Mouse (Mus musculus) spleen, embryonic (tissue): ENCODE measurements around the gene Pgc.

Source experiments
- CTCF ChIA-PET: fragments of 350-600 bp; sonication (Branson Sonifier 250); formaldehyde crosslinking; loops from one replicate; lab custom pipeline; 2022; lab: Charles Lee

Pgc gene

DNA sequence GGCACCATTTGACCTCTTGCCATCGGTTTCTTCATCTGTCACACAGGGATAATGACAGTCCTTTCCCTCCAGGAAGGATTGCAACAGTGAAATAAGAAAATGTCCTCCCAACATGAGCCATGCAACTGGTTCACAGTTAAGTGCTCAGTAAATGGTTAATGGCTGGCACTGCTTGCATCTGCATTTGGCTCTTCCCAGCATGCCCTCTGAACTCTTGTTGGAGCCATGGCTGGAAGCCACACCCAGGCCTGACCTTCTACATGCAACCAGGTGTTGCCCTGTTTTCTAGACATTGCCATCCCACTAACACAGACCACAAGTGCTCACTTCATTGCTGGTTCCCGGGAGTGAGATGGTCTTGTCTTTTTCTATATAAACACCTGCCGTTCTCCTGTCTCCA is 18.7 kb upstream of the Pgc start:
- CTCF ChIA-PET, result no interaction called here

DNA sequence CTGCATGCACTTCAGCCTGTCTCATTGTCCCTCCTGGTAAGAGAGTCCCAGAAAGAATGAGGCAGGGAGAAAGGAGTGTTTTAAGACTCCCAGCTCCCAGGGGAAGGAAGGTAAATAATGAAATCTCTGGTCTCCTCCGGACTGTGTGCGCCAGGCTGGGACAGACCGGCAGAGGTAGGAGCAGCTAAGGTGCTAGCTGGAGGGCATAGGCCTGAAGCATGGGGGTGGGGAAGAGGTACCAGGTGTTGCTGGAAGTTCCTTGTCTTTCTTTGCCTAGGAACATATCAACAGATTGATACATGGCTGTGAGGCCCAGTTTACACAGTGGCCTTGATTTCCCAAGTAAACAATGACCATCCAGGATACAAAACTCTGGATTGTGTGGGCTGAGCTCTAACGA is 17.7 kb upstream of the Pgc start:
- CTCF ChIA-PET, result no interaction called here

DNA sequence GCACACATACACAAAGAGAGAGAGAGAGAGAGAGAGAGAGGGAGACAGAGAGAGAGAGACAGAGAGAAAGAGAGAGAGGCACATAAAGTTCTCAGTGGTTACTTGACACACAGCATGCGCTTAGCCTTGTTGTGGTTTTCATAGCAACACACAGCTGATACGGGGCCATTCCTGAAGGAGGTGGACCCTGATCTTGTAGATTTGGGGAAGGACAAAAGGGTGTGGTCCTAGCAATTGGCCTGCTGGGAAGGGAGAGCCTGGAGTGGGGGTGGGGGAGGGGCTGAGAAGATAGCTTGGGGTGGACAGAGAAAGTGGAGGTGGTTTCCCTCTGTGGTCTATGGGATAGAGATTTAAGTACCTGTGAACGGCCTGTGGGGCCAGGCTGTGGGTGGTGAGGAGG is 16.6 kb upstream of the Pgc start:
- CTCF ChIA-PET, result interaction anchor here (0.7 kb wide), 1 partner anchor 16 kb away, joined by 6 read pairs; no protein-coding TSS in a partner anchor

DNA sequence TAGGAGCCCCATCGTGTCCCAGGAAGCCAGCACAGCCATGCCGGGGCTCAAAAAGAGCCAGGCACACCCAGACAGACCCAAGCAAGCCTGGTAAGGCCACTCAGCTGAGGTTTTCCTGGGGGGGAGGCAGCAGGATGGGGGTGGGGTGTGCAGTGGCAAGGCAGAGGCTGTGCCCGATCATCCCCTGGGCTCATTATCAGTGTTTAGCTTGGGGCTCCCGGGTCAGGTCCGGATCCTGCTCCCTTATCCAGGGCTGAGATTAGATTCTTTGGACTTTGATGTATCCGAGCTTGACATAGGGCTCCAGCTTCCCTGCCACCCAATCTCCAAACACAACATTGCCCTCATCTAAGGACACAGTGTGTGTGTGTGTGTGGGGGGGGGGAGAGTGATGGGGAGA is 14.8 kb upstream of the Pgc start:
- CTCF ChIA-PET, result interaction anchor here (0.6 kb wide), 1 partner anchor 351 kb away, joined by 3 read pairs; no protein-coding TSS in a partner anchor

DNA sequence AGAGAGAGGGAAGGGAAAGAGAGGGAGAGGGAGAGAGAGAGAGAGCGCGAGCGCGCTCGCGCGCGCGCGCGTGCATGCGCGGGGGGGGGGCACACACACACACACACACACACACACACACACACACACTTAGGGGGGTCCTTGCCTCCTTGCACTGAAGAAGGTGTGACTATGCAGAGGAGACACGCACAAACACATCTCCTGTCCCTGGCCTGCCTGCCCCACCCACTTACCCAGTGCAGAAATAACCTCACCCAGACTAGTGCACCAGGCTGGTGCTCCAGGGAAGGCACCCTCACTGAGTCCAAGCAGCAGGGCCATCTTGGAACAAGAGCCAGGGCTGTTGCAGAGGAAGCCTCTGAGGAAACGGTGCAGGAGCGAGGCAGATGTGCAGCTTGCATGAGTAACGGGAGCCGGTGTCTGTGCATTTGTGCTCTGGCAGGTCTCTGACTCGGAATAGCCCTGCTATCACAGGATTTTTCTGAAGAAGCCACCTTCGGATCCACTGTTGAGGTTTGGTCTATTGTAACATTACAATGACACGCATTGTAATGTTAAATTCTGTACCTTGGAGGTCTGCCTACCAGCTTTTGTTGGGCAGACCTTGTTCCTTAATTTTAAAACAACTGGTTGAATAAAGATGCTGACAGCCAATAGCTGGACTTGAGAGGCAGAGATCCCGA is 13.6 kb upstream of the Pgc start:
- CTCF ChIA-PET, result no interaction called here

DNA sequence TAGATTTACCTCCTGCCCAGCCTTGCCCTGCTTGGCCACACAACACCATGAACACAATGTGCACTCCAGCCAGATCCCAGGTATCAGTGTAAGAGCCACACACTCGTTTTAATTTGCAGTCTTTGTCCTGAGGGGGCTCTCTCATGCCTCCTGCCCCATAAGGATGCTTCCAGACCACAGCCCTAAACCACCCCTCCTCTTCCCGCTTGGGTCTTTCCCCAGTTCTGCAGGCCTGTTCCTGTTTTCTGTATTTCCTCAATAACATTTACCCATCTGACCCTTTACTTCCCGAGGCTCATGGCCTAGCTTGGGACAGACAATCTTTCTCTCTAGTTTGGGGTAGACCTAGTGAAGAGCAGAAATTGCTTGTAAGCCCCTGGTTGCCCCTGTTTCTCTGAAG is 11.6 kb upstream of the Pgc start:
- CTCF ChIA-PET, result interaction anchor here (0.7 kb wide), 2 partner anchors 119 to 385 kb away, joined by 3 read pairs; no protein-coding TSS in a partner anchor

DNA sequence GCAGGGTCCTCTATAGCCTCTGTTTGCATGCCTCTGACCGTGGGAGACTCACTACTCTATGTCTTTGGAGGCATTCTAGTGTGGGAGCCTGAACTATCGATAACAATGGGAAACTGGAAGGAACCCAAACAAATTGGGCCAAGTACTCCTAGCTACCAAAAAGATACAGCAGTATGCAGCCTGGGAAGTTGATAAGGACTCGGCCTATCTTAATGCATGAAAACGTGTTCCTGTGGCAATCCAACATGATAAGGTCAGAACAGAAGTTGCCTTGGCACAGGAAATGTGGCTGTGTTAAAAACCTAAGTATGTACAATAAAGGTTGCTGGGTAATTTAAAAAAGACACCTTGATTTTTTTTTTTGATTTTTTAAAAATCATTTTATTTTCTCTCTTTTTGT is 5.5 kb upstream of the Pgc start:
- CTCF ChIA-PET, result no interaction called here

DNA sequence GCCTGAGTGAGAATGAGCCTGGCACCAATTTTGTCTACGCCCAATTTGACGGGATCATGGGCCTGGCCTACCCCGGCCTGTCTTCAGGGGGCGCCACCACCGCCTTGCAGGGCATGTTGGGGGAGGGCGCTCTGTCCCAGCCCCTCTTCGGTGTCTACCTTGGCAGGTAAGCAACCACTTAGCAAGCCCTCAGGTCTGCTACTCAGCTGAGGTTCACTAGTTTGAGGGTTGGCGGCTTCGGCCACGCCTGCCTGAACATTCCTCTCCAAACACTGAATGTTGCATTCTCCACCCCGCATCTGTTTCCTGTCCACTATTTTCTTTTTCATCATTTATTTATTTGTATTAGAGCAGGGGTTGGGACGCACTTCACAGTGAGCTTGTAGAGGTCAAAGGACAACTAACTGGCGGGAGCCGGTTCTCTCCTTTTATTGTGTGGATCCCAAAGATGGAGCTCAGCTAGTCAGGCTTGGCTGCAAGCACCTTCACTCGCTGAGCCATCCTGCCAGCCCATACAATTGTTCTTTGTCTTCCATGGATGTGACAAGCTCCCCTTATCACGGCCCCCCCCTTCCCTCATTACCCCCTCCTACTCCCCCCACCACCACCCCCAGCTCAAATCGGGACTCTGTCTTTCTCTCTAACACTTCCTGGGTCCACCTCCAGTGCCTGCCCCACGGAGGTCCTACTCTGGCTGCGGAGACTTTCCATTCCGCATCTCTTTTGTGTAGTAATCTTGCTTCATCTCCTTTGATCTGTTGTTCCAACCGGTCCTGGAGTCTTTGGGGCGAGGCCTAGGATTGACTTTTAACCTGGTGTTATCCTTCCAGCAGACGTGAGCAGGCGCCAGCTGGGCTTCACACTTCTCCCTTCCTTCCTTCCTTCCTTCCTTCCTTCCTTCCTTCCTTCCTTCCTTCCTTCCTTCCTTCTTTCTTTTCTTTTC is 4.3 kb downstream of the Pgc start:
- CTCF ChIA-PET, result interaction anchor here (0.5 kb wide), 1 partner anchor 33 kb away, joined by 3 read pairs; no protein-coding TSS in a partner anchor

DNA sequence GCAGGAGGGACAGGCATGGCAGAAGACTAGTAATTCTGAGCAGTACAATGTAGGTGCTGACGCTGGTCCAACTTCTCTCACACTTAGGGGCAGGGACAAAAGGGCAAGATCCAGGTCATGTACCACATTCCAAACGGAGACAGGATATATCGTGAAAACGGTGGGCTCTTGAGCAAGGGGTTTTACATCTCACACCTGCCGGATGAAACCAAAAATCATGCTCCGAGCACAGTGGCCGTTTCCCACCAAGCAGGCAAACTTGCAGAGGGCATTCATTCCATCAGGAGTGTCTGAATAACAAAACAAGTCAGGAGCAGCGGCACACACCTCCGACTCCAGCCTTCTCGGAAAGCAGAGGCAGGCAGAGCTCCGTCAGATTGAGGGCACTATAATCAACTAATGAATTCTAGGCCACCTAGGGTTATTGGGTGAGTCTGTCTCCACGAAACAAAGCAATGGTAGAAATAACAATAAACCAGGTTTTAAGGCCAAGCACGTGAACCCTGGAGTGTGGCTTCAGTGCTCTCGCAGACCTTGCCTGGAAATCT is 9.0 kb downstream of the Pgc start:
- CTCF ChIA-PET, result interaction anchor here (0.7 kb wide), 1 partner anchor 49 kb away, joined by 4 read pairs; no protein-coding TSS in a partner anchor

DNA sequence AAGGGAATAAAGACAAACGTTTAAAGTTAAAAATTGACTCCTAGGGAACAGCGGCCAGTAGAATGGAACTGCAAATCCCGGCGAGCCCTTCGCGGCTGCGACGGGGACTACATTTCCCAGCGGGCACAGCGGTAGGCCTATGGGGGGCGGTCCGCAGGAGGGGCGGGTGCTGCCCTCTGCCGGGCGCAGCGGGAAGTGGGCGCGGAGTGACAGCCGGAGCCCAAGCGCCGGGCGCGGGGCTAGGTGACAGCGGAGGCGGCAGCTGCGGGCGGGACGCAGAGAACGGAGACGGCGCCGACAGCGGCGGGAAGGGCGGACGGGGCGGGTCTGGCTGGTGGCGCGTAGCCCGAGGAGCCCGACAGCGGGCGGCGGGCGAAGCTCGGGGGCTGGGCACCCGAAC is 10.2 kb downstream of the Pgc start, which contains the start of gene Tfeb:
Gene Tfeb, plus strand, starts transcription at position 175 of the 400 bp plus-strand sequence.
- CTCF ChIA-PET, result interaction anchor here (1.5 kb wide), 1 partner anchor 32 kb away, joined by 9 read pairs; no protein-coding TSS in a partner anchor

DNA sequence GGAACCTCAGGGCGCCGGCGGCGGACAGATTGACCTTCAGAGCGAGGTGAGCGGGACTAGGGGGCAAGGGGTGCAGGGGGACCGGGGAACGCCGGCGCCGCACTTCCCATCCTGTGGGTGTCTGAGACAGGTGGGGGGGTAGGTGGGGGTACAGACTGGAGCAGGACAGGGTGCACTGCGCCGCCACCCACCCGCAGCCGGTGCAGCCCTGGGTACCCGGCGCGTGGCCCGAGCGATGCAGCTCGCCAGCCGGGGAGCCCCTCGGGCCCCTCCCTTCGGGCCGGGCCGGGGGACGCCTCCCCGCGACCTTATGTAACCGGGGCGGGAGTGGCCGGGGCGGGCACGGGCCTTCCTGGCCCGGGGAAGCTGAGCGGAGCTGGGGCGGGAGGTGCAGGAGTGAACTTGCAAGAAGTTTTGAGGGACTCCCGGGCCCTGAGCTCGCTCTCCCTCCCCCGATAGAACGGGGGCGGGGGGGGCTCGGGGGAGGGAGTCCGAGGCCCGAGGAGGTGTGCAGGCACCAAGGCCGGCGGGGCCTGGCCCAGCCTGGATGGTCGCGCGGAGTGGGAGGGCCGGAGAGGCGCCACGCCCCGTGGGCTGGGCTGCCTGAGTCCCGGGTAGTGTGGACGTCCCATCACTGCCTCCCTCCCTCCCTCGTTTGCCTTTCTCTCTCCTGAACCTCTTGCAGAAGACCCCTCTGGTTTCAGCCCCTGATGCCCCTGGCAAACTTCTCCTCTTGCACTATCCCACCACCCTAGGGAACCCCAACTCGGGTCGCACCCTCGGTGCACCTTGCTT is 10.8 kb downstream of the Pgc start:
- CTCF ChIA-PET, result interaction anchor here (0.6 to 1.5 kb wide), 2 partner anchors 31 to 113 kb away, joined by 7 to 9 read pairs; no protein-coding TSS in a partner anchor

DNA sequence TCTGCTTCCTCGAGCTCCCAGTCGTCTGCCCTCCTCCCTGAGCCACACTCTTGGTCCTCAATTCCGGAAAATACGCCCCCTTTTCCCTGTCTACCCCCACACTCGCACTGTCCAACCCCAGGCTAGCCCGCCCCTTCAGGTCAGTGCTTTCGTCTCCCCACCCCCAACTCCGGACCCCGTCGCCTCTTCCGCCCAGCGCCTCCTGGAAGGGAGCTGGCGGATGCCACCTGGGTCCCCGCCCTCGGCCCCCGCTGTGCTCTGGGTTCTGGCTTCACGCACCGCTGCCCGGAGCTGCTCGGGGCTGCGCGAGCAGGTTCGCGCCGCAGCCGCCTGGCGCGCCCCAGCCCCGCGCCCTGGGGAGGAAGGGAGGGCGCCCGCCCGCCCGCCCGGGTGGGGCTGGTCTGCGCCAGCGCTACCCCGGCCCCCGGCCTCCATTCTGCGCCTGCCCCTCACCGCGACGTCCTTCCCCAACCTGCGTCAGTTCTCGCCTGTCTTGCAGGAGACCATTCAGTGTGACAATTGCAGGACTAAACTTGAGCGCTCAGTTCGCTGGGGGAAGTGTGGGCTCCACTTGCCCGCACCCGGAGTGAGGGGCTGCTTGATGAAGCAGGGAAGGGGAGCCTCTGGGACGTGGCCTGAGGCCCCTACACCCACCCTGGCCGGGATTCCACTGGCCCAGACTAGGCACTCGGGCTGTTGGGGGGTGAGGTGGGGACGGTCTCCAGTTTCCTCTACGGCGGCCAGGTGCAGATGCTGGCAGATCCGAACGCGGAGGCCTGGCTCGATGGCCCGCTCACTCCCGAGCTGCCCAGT is 11.6 kb downstream of the Pgc start:
- CTCF ChIA-PET, result interaction anchor here (0.7 to 1.5 kb wide), 2 partner anchors 12 to 141 kb away, joined by 3 to 4 read pairs; no protein-coding TSS in a partner anchor

DNA sequence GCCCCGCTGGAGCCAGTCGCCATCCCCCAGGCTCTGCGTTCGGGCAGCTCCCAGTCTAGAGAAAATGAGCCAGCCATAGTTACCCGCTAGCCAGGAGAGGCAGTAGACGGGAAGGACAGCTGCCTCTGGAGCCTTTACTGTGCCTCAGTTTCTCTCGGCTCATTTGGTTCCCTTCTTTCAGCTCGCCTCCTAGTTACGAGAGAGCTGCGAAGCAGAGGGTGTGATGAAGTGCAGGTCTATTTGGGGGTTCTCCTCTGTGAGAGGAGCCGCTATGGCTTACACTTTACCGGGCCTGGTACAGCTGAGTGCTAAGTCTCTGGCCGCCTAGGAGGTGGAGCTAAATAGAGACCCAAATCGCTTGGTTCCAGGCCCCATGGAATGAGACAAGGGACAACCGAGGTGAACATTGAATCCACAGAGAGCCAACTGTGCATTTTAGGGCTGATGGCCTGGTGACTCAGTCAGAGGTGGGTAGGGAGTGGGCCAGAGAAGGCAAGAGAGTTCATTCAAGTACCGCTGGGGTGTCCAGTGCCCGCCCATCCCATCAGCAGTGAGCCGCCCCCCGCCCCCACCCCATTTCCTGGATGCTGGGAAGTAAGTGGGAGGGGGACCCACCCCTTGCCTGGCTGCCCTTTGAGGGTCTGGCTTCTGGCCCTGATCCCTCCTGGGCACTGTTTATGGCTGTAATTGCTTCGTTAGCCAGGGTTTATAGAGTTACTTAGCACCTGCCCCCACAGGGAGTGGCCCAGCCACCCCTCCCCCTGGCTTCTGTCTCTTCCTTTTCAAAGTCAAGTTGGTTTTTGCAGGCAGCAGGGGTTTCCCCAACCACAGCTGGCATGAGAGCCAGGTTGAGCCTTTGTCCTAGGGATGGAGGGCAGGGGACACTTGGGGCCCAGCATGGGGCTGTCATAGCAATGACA is 12.5 kb downstream of the Pgc start:
- CTCF ChIA-PET, result interaction anchor here (0.7 to 1.5 kb wide), 3 partner anchors 11 to 140 kb away, joined by 3 to 4 read pairs (median 4); no protein-coding TSS in a partner anchor

DNA sequence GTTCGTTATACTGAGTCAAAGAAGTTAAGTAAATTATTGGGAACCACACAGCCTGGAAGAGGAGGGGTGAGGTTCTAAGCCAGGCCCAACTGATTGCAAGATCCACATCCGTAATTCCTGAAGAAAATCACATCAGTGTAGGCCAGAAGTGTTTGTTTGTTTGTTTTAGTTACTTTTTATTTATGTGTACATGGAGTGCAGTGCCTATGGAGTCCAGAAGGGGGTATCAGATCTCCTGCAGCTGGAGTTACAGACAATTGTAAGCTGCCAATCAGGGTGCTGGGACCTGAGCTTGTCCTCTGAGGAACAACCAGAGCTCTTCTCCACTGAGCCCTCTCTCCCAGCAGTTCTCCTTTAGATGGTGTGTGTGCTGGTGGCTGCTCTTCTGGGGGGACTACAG is 13.5 kb downstream of the Pgc start:
- CTCF ChIA-PET, result interaction anchor here (0.5 to 1.4 kb wide), 2 partner anchors 53 to 231 kb away, joined by 4 read pairs; no protein-coding TSS in a partner anchor

DNA sequence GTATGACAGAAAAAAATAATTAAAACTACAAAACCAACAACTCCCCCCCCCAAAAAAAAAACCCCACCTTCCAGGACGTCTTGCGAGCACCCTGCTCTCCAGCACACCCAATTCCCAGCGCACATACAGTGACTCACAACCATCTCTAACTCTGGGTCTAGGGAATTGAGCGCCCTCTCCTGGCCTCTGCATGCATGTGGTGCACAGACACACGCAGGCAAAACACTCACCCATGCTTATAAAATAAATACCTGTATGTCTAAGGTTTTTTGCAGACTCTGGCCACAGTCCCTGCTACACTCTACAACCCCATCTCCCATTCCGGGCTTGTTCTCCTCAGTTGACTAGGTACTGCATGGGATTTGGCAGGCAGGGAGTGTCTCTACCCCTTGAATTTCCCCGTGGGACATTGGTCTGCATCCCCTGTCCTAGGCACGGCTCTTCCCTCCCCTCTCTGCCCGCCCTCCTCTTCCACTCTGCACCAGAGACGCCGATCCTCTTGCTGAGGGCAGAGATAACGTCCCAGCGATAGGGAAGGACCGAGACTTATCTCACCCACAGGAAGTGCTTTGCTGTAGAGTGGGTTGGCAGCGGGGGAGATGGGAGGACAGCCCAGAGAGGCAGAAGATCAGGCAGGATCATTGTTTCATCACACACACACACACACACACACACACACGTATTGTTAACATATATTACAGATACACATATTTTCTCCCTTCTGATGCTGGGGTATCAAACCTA is 16.5 kb downstream of the Pgc start:
- CTCF ChIA-PET, result interaction anchor here (0.6 to 0.7 kb wide), 3 partner anchors 25 to 307 kb away, joined by 3 to 5 read pairs (median 3); no protein-coding TSS in a partner anchor

DNA sequence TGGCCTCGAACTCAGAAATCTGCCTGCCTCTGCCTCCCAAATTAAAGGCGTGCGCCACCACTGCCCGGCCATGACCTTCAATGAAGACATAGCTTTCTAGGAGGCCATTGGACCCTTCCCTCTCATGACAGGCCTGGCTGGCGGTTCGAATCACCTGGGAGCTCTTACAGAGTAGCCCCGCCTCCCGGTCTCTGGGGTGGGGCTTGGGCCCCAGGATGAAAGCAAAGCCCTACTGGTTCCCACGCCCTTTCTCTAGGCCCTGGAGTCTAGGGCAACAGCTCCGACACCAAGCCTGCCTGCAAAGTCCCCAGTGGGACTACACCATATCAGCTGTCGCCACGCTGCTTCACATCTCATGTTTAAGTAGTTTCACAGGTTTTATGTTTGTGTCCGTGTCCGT is 17.4 kb downstream of the Pgc start:
- CTCF ChIA-PET, result interaction anchor here (0.8 kb wide), 1 partner anchor 9 kb away, joined by 3 read pairs; no protein-coding TSS in a partner anchor

DNA sequence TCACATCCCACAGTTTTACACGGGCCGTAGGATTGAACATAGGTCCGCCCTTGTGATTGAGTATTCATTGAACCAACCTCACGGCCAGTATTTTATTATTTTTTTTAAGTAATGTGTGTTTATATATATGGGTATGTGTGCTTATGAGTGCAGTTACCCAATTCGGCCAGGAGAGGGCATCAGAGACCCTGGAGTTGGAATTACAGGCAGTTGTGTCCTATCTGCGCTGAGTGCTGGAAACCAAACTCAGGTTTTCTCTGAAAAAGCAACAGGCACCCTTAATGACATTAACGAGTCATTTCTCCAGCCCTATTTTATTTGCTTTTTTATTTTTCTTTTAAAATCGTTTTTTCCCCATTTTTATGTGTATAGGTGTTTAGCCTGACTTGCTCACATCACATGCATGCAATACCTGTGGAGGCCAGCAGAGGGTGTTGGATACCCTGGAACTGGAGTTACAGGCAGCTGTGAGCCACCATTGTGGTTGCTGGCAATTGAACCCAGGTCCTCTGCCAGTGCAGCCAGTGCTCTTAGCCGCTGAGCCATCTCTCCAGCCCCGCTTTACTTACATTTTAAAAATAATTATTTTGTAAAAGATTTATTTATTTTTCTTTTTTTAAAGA is 18.2 kb downstream of the Pgc start:
- CTCF ChIA-PET, result interaction anchor here (0.7 kb wide), 1 partner anchor 15 kb away, joined by 3 read pairs; no protein-coding TSS in a partner anchor
